Comparison of ENCODE assay signal across 13 mouse cellular contexts in the genomic region with DNA sequence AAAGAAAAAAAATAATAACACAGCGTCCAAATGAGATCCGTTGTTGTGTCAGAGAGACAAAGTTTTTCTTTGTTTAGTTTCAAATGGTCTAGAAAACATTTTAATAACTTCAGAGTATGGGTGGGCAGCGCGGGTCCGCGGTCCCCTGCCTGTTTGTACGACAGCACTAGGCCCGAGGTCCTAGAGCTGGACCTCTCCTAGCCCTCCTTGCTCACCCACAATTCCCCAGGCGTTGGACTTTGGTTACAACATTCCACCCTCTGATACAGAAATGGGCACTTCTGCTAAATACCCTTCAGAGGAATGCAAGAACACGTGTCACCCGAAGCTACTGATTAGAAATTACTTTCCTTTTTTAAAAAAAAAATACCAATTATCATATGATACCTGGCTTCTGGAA.
A peak's percentile ranks its signal among the peaks of the same experiment; 100 is the strongest.
DNase-seq lines count a peak whose midpoint lies in the region; ATAC-seq lines count a peak whose summit lies in the region.
"Had no signal": no experiment of that assay in that cellular context is flagged by ENCODE, and none has a peak within 500 bp of the region (broad histone marks: within the 10 kb centered on the region; RNA-seq: fewer than 3 reads in every experiment).

No protein-coding gene starts in this region.

- no peaks in the 10 kb centered on the region for H3K9me3 ChIP-seq in heart, embryonic 15.5 days (replicated peaks)
- H3K9me3 ChIP-seq in forebrain, embryonic 13.5 days (replicated peaks): no peaks in the 10 kb centered on the region
- H3K9me3 ChIP-seq in hindbrain, embryonic 15.5 days: no peaks in the 10 kb centered on the region
- no peaks in the 10 kb centered on the region for H3K9me3 ChIP-seq in midbrain, embryonic 12.5 days

- no peak overlapping the region for H3K27ac ChIP-seq in heart, embryonic 15.5 days
- H3K27ac ChIP-seq in forebrain, embryonic 13.5 days: peak overlapping the region; percentile 67; the same call in 1 of the 2 replicates
- H3K27ac ChIP-seq in hindbrain, embryonic 15.5 days (replicated peaks): no peak overlapping the region
- peak overlapping the region; percentile 69; the same call in 1 of the 2 replicates for H3K27ac ChIP-seq in midbrain, embryonic 12.5 days (replicated peaks)

- intact Hi-C loops in heart, postnatal 10 days (cut with DNase I): loop anchor here (5.0 kb wide), 2 partner anchors 84 to 104 kb away; no protein-coding TSS in a partner anchor

- H3K27me3 ChIP-seq in heart, embryonic 15.5 days: no peaks in the 10 kb centered on the region
- H3K27me3 ChIP-seq in forebrain, embryonic 13.5 days: peaks cover 78% of the 10 kb centered on the region
- H3K27me3 ChIP-seq in hindbrain, embryonic 15.5 days: no peaks in the 10 kb centered on the region
- peaks cover 43% of the 10 kb centered on the region for H3K27me3 ChIP-seq in midbrain, embryonic 12.5 days

- WGBS in heart, embryonic 15.5 days: 66% methylated on average over 11 of the region's 11 CpGs
- 15% methylated on average over 11 of the region's 11 CpGs for WGBS in forebrain, embryonic 13.5 days
- 32% methylated on average over 11 of the region's 11 CpGs for WGBS in hindbrain, embryonic 15.5 days
- WGBS in midbrain, embryonic 12.5 days: 47% methylated on average over 11 of the region's 11 CpGs

- H3K36me3 ChIP-seq in heart, embryonic 15.5 days: no peaks in the 10 kb centered on the region
- H3K36me3 ChIP-seq in forebrain, embryonic 13.5 days (ENCODE audit: poor library complexity, severe bottlenecking): no peaks in the 10 kb centered on the region
- H3K36me3 ChIP-seq in hindbrain, embryonic 15.5 days: no peaks in the 10 kb centered on the region
- no peaks in the 10 kb centered on the region for H3K36me3 ChIP-seq in midbrain, embryonic 12.5 days

- ATAC-seq in heart, embryonic 15.5 days (replicated peaks; ENCODE audit: insufficient number of reproducible peaks, insufficient read depth, low FRiP score, low read depth): no peak
- ATAC-seq in forebrain, embryonic 13.5 days: peak; percentile 67
- no peak for ATAC-seq in hindbrain, embryonic 15.5 days (ENCODE audit: low FRiP score, low read depth)
- ATAC-seq in midbrain, embryonic 12.5 days (ENCODE audit: low FRiP score, low read depth): peak; percentile 28
- no peak for ATAC-seq in cerebellum, adult (ENCODE audit: insufficient number of reproducible peaks, low FRiP score, low TSS enrichment)
- ATAC-seq: CD4-positive, CD25-positive, alpha-beta regulatory T cell, adult 4 months had no signal

- DNase-seq in heart, postnatal 10 days: no peak
- no peak for DNase-seq in layer of hippocampus, postnatal 36 days
- no peak for DNase-seq in cerebellum, adult 9-10 months
- DNase-seq: adrenal gland, postnatal 36 days; cerebellum, adult 9-11 months; thymus, adult 18-20 months had no signal

- no peak overlapping the region for H3K9ac ChIP-seq in heart, embryonic 15.5 days
- H3K9ac ChIP-seq in forebrain, embryonic 13.5 days: no peak overlapping the region
- H3K9ac ChIP-seq in hindbrain, embryonic 15.5 days: no peak overlapping the region
- H3K9ac ChIP-seq in midbrain, embryonic 12.5 days (replicated peaks): no peak overlapping the region

- H3K4me2 ChIP-seq in heart, embryonic 15.5 days: peak overlapping the region; percentile 58
- peak overlapping the region; percentile 50 for H3K4me2 ChIP-seq in forebrain, embryonic 13.5 days
- peak overlapping the region; percentile 34 for H3K4me2 ChIP-seq in hindbrain, embryonic 15.5 days
- H3K4me2 ChIP-seq in midbrain, embryonic 12.5 days (replicated peaks): peak overlapping the region; percentile 51

- no peak overlapping the region for H3K4me3 ChIP-seq in heart, embryonic 15.5 days
- no peak overlapping the region for H3K4me3 ChIP-seq in forebrain, embryonic 13.5 days
- no peak overlapping the region for H3K4me3 ChIP-seq in hindbrain, embryonic 15.5 days
- H3K4me3 ChIP-seq in midbrain, embryonic 12.5 days: no peak overlapping the region
- H3K4me3 ChIP-seq: myocyte had no signal

- H3K4me1 ChIP-seq in heart, embryonic 15.5 days (replicated peaks): peaks cover 10% of the 10 kb centered on the region
- H3K4me1 ChIP-seq in forebrain, embryonic 13.5 days: peaks cover 39% of the 10 kb centered on the region
- peaks cover 40% of the 10 kb centered on the region for H3K4me1 ChIP-seq in hindbrain, embryonic 15.5 days (replicated peaks)
- H3K4me1 ChIP-seq in midbrain, embryonic 12.5 days: peaks cover 29% of the 10 kb centered on the region

Comparison
In these comparisons a context has a peak if more than half of its experiments do, and no peak if none do; other contexts are left out.
1. ATAC-seq: peak in forebrain, embryonic 13.5 days (single experiment) and midbrain, embryonic 12.5 days (single experiment); none in heart, embryonic 15.5 days (single experiment), hindbrain, embryonic 15.5 days (single experiment) and cerebellum, adult (single experiment).
2. H3K27ac ChIP-seq: peak in forebrain, embryonic 13.5 days (single experiment) and midbrain, embryonic 12.5 days (single experiment); none in heart, embryonic 15.5 days (single experiment) and hindbrain, embryonic 15.5 days (single experiment).
3. Peak in every context shown above with its lines, with median percentiles within 50 percentile points of each other: H3K4me2 ChIP-seq.